Mouse (Mus musculus) midbrain, embryonic 14.5 days (tissue): ENCODE measurements around the gene 4921536K21Rik. TPM values are rescaled to one million over a fixed set of nuclear protein-coding genes. Genes with fewer than 3 reads are reported as not detected.

Experiments used
- ATAC-seq: fragments of 200-750 bp; cut with Nextera tagmentation; 2 replicates; pipeline ENCODE4 v1.8.0; 2017; ENCODE audit warnings: moderate number of reproducible peaks, moderate library complexity; ENCODE audit not compliant: low FRiP score, low TSS enrichment
- DNase-seq: peaks from one replicate; pipeline ENCODE4 v3.0.0-alpha.2; 2015
- H3K27ac ChIP-seq: fragments of 300-500 bp; sonication (generic); replicated peaks from 2 replicates; pipeline ENCODE4 v1.5.1; 2014; ENCODE audit warnings: mild to moderate bottlenecking, low read depth, low read length, moderate library complexity
- H3K27me3 ChIP-seq: fragments of 300-500 bp; sonication (generic); 2 replicates; pipeline ENCODE4 v1.6.1; 2014; ENCODE audit warnings: low read length, control low read depth, mixed read lengths; ENCODE audit not compliant: control insufficient read depth, insufficient read depth
- H3K36me3 ChIP-seq: fragments of 300-500 bp; sonication (generic); 2 replicates; pipeline ENCODE4 v1.6.1; 2014; ENCODE audit warnings: low read length, control low read depth; ENCODE audit not compliant: control insufficient read depth, insufficient read depth
- H3K4me1 ChIP-seq: fragments of 300-500 bp; sonication (generic); 2 replicates; pipeline ENCODE4 v1.6.1; 2014; ENCODE audit warnings: mild to moderate bottlenecking, antibody characterized with exemption, low read length, control low read depth; ENCODE audit not compliant: control insufficient read depth, insufficient read depth
- H3K4me2 ChIP-seq: fragments of 300-500 bp; sonication (generic); 2 replicates; pipeline ENCODE4 v1.6.1; 2014; ENCODE audit warnings: mild to moderate bottlenecking, low read length, moderate library complexity
- H3K4me3 ChIP-seq: fragments of 300-500 bp; sonication (generic); replicated peaks from 2 replicates; pipeline ENCODE4 v1.5.1; 2014; ENCODE audit warnings: low read depth, low read length
- H3K9ac ChIP-seq: fragments of 300-500 bp; sonication (generic); replicated peaks from 2 replicates; pipeline ENCODE4 v1.6.1; 2014; ENCODE audit warnings: mild to moderate bottlenecking, low read length, moderate library complexity
- H3K9me3 ChIP-seq: fragments of 300-500 bp; sonication (generic); 2 replicates; pipeline ENCODE4 v1.6.1; 2016; ENCODE audit warnings: low read length, control low read depth, mixed read lengths; ENCODE audit not compliant: control insufficient read depth
- WGBS: fragments of 180-500 bp; shearing (Covaris S2); extraction: QIAGEN DNeasy Blood & Tissue Kit; methylation state at CpG from one replicate; pipeline ENCODE4 v1.1.7; 2014; 5-methylcytosine and 5-hydroxymethylcytosine counted together
- polyA plus RNA-seq: library from polyadenylated mRNA; unstranded; fragments of >200 nt; fragmentation: Nextera tagmentation; extraction: Ambion mirVana; gene quantifications from 2 replicates; pipeline ENCODE4 v1.2.1, GENCODE M21; 2014

4921536K21Rik gene
- polyA plus RNA-seq, 1 experiment from 2014 or later = not detected

DNA sequence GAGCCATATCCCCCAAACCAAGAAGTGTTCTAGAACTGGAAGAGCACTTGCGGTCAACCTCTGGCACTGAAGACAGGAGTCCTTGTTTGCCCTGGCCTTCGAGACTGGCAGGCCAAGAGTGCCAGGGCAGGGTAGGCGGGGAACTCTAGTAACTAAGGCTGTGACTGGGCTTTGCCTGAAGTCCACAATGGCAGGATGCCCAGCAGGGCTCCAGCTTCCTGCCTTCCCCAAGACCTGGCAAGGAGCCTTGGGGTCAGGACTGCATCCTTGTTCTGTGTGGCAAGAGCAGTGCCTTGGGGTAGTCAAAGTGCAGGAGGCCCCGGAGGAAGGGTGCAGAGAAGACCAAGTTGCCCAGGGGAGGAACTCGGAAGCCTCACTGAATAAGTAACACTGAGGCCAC, 8.1 kb upstream of the 4921536K21Rik start:
- no peak overlapping the region for H3K9ac ChIP-seq
- no peaks in the 10 kb centered on the region for H3K27me3 ChIP-seq
- no peak overlapping the region for H3K4me3 ChIP-seq
- ATAC-seq = no peak
- H3K9me3 ChIP-seq = no peaks in the 10 kb centered on the region
- H3K36me3 ChIP-seq = peaks cover 24% of the 10 kb centered on the region
- no peak overlapping the region for H3K27ac ChIP-seq
- DNase-seq = no peak
- 84% methylated on average over 5 of the region's 5 CpGs for WGBS
- no peaks in the 10 kb centered on the region for H3K4me1 ChIP-seq
- no peak overlapping the region for H3K4me2 ChIP-seq

DNA sequence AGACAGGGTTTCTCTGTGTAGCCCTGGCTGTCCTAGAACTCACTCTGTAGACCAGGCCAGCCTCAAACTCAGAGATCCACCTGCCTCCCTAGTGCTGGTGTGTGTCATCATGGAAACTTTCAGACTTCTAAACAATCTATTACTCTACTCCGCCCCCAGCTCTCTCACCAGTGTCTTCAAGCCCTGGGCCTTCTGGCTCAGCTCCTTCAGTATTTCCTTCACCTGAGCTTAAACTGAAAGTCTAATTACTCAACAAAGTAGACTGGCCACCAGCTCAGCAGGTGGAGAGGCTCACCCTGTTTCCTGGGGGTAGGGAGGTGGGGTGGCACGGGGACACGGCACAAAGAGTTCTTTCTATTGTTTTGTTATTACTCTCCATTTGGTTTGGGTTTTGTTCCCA, 7.6 kb upstream of the 4921536K21Rik start:
- Histone ChIP-seq H3K27ac (no peak overlapping the region), H3K4me1 (no peaks in the 10 kb centered on the region), H3K36me3 (peaks cover 27% of the 10 kb centered on the region), H3K9ac (no peak overlapping the region), H3K4me2 (no peak overlapping the region), H3K9me3 (no peaks in the 10 kb centered on the region), H3K27me3 (no peaks in the 10 kb centered on the region), H3K4me3 (no peak overlapping the region)
- 87% methylated on average over 3 of the region's 3 CpGs for WGBS
- DNase-seq = no peak
- ATAC-seq = no peak

- no peaks in the 10 kb centered on the region for H3K9me3 ChIP-seq
- H3K4me2 ChIP-seq = no peak overlapping the region
- no peaks in the 10 kb centered on the region for H3K27me3 ChIP-seq
- H3K4me1 ChIP-seq = no peaks in the 10 kb centered on the region
- H3K9ac ChIP-seq = no peak overlapping the region
- WGBS = 93% methylated on average over 6 of the region's 6 CpGs
- H3K27ac ChIP-seq = no peak overlapping the region
- DNase-seq (no peak), ATAC-seq (no peak)
- peaks cover 27% of the 10 kb centered on the region for H3K36me3 ChIP-seq
- no peak overlapping the region for H3K4me3 ChIP-seq
Measured at GRCm38 (mm10) chr11:3900296-3900695, 5.4 kb upstream of the 4921536K21Rik start.

DNA sequence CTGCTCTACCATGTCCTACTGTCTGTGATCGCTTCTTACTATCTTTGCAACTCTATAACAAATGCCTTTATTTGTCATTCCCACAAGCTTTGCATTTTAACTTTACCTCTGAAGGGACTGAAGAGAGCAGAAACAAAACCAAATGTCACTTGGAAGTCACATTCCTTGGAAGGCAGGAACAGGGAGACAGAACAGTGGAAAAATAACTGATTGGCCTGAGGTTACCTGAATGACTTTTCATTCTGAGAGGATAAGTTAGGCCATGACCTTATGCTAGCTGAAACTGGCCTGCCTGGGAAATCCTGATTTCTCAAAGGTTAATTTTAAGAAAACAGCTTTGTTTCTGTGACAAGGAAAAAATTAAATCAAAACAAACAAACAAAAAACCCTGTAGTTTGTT, 1.0 kb upstream of the 4921536K21Rik start:
- H3K4me2 ChIP-seq = no peak overlapping the region
- H3K9me3 ChIP-seq = no peaks in the 10 kb centered on the region
- no peak for ATAC-seq
- no peak overlapping the region for H3K9ac ChIP-seq
- H3K27me3 ChIP-seq = no peaks in the 10 kb centered on the region
- DNase-seq = no peak
- whole genome bisulfite sequencing = 97% methylated on average over 1 of the region's 1 CpGs
- H3K4me3 ChIP-seq = no peak overlapping the region
- no peak overlapping the region for H3K27ac ChIP-seq
- peaks cover 18% of the 10 kb centered on the region for H3K36me3 ChIP-seq
- no peaks in the 10 kb centered on the region for H3K4me1 ChIP-seq

DNA sequence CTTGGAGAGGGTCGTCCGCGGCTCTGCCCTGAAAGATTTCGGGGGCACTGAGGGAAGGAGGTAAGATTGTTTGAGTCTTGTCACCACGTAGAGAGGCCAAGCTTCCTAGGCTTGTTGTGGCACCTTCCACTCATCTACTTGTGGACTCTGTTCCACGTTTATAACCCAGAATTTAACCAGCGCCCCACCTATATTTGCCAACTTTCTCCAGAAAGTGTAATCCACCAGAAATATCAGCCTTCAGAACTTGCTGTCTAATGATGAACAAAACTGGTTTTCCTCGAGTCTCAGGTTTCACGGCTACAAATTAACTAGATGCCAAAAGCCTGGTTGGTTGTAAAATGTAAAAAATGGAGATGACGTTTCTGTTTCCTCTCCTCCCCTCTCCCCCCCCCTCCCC, 560 bp upstream of the 4921536K21Rik start:
- Histone ChIP-seq H3K4me2 (peak overlapping the region; percentile 80), H3K27ac (peak overlapping the region; percentile 85), H3K4me3 (peak overlapping the region; percentile 46), H3K27me3 (no peaks in the 10 kb centered on the region), H3K36me3 (peaks cover 18% of the 10 kb centered on the region), H3K4me1 (no peaks in the 10 kb centered on the region), H3K9ac (peak overlapping the region; percentile 57), H3K9me3 (no peaks in the 10 kb centered on the region)
- 7% methylated on average over 10 of the region's 10 CpGs for WGBS
- no peak for DNase-seq
- ATAC-seq = no peak

- H3K4me3 ChIP-seq = peak overlapping the region; percentile 46; the same call in 1 of the 2 replicates
Measured at GRCm38 (mm10) chr11:3893970-3894369, 928 bp downstream of the 4921536K21Rik start.

DNA sequence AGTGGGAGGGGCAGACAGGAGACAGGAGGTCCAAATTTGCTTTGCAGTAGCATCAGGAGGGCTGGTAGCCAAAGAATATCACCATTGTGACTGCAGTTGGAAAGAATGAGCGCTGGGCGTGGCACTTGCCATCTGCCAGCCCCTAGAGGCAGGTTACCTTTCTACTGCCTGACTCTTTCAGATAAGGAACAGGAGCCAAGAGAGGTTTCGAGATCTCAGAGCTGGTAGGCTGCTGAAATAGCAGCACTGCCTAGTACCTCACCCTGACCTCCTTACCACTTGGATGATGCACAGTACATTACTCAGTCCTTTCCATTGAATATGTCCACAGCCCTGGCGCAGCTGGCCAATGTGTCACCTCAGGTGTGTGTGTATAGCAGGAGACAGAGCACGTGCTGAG, 7.6 kb downstream of the 4921536K21Rik start:
- no peak for DNase-seq
- Histone ChIP-seq H3K27me3 (no peaks in the 10 kb centered on the region), H3K36me3 (no peaks in the 10 kb centered on the region), H3K4me2 (no peak overlapping the region), H3K9ac (no peak overlapping the region), H3K27ac (no peak overlapping the region), H3K9me3 (no peaks in the 10 kb centered on the region), H3K4me1 (no peaks in the 10 kb centered on the region), H3K4me3 (no peak overlapping the region)
- WGBS = 82% methylated on average over 5 of the region's 5 CpGs
- ATAC-seq = no peak

More at GRCm38 (mm10) chr11:3893970-3894369, 928 bp downstream of the 4921536K21Rik start:
- ATAC-seq (no peak), DNase-seq (no peak)
- Histone ChIP-seq H3K27me3 (no peaks in the 10 kb centered on the region), H3K9me3 (no peaks in the 10 kb centered on the region), H3K4me1 (no peaks in the 10 kb centered on the region), H3K36me3 (peaks cover 14% of the 10 kb centered on the region), H3K27ac (0 out of 2 replicates have a peak overlapping the region, but pooled peaks have one; percentile 85), H3K9ac (no peak overlapping the region), H3K4me2 (peak overlapping the region; percentile 80)
- 82% methylated on average over 6 of the region's 6 CpGs for WGBS

DNA sequence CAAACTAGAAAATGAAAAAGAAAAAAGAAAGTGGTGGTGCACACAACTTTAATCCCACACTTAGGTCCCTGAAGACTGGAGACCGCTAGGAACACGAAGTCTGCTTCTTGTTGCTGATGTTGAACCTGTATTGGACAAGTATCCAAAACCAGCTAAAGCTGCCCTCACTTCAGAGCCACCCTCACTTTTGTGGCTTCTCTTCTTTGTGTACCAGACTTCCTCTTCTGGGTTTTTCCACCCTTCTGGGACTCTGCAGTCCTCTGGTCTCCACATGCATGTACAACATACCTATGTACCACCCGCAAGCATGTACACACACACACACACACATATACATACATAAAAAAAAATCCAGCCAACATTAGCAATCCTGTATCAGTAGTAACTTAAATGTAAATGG, 11.2 kb downstream of the 4921536K21Rik start:
- Histone ChIP-seq H3K9me3 (no peaks in the 10 kb centered on the region), H3K4me3 (no peak overlapping the region), H3K27ac (no peak overlapping the region), H3K36me3 (no peaks in the 10 kb centered on the region), H3K9ac (no peak overlapping the region), H3K27me3 (no peaks in the 10 kb centered on the region), H3K4me2 (no peak overlapping the region), H3K4me1 (no peaks in the 10 kb centered on the region)
- WGBS = 82% methylated on average over 3 of the region's 3 CpGs
- no peak for ATAC-seq
- no peak for DNase-seq

- Histone ChIP-seq H3K36me3 (no peaks in the 10 kb centered on the region), H3K9ac (no peak overlapping the region), H3K9me3 (no peaks in the 10 kb centered on the region), H3K27me3 (no peaks in the 10 kb centered on the region), H3K27ac (no peak overlapping the region), H3K4me3 (no peak overlapping the region), H3K4me2 (no peak overlapping the region), H3K4me1 (no peaks in the 10 kb centered on the region)
- no peak for ATAC-seq
- WGBS = 34% methylated on average over 2 of the region's 2 CpGs
- peak; percentile 86 for DNase-seq
Measured at GRCm38 (mm10) chr11:3879836-3880235, 15.1 kb downstream of the 4921536K21Rik start.
